Mouse (Mus musculus): ENCODE data around the gene Siglec1. TPM values are rescaled to one million over a fixed set of nuclear protein-coding genes. Genes with fewer than 3 reads are reported as not detected.
A peak's percentile ranks its signal among the peaks of the same experiment; 100 is the strongest.

Siglec1 gene
- polyA plus RNA-seq (2015; fragmentation: Nextera tagmentation; extraction: Ambion mirVana), result 0.40 and 0.48 TPM in 2 replicates

GRCm38 (mm10) chr2:131086667-131087390 lies at the start of gene Siglec1:
Siglec1 (minus strand) TSS chr2:131086765.
- WGBS, result 74% methylated on average over 11 of the region's 11 CpGs
- Histone ChIP-seq H3K27me3 (replicated peaks) (no peaks in the 10 kb centered on the region), H3K4me3 (replicated peaks) (no peak within 1 kb of the TSS), H3K9ac (no peak within 1 kb of the TSS), H3K27ac (no peak within 1 kb of the TSS), H3K9me3 (no peaks in the 10 kb centered on the region), H3K36me3 (no peaks in the 10 kb centered on the region), H3K4me1 (no peaks in the 10 kb centered on the region), H3K4me2 (no peak within 1 kb of the TSS)
- no peak for ATAC-seq (ENCODE audit: insufficient read depth, low FRiP score, low read depth)

GRCm38 (mm10) chr2:131135521-131136139 lies 49.1 kb upstream of the Siglec1 start:
- Histone ChIP-seq H3K27ac (peak overlapping the region; percentile 13; the same call in 1 of the 2 replicates), H3K36me3 (peaks cover 10% of the 10 kb centered on the region; the same call in 1 of the 2 replicates), H3K9ac (no peak overlapping the region), H3K4me2 (no peak overlapping the region), H3K4me3 (replicated peaks) (no peak overlapping the region), H3K4me1 (no peaks in the 10 kb centered on the region), H3K27me3 (replicated peaks) (no peaks in the 10 kb centered on the region), H3K9me3 (no peaks in the 10 kb centered on the region)
- 59% methylated on average over 11 of the region's 11 CpGs for WGBS
- peak; percentile 96 for ATAC-seq (ENCODE audit: insufficient read depth, low FRiP score, low read depth)

DNA sequence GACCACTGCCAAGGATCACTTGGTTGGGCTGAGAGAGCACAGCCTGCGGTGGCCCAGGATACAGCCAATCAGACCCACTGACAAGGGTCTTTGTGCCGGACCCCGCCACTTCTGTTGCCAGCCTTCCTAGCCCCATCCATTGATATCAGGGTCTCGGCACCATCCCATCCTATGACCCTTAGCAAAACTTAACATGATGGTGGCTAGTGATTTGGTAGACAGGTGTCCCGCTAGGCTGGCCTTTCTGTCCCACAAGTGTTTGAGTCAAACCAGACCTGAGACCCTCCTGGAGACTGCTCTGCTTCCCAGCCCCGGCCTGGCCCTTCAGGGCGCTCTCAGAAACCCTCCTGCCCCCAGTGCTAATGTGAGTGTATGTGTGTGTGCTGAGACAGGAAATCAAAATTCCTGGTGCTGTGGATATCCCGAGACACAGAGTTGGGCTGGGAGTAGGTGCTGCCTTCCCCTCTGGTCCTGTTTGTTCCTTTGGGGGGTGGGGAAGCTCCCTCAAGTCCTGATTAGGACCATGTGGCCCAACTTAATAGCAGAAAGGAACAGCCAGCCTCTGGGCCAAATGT lies 48.3 kb upstream of the Siglec1 start:
- WGBS, result 83% methylated on average over 8 of the region's 8 CpGs
- peak overlapping the region; percentile 13; the same call in 1 of the 2 replicates for H3K27ac ChIP-seq

GRCm38 (mm10) chr2:131134381-131134780 lies 47.8 kb upstream of the Siglec1 start:
- no peak for ATAC-seq (ENCODE audit: insufficient read depth, low FRiP score, low read depth)
- Histone ChIP-seq H3K36me3 (peaks cover 10% of the 10 kb centered on the region; the same call in 1 of the 2 replicates), H3K4me3 (replicated peaks) (no peak overlapping the region), H3K27me3 (replicated peaks) (no peaks in the 10 kb centered on the region), H3K27ac (peak overlapping the region; percentile 13; the same call in 1 of the 2 replicates), H3K9me3 (no peaks in the 10 kb centered on the region), H3K4me1 (no peaks in the 10 kb centered on the region), H3K9ac (no peak overlapping the region), H3K4me2 (no peak overlapping the region)
- 64% methylated on average over 1 of the region's 1 CpGs for WGBS

More for the DNA sequence above, 48.3 kb upstream of the Siglec1 start:
- no peak for ATAC-seq (ENCODE audit: insufficient read depth, low FRiP score, low read depth)
- Histone ChIP-seq H3K9me3 (no peaks in the 10 kb centered on the region), H3K9ac (no peak overlapping the region), H3K4me3 (replicated peaks) (no peak overlapping the region), H3K27me3 (replicated peaks) (no peaks in the 10 kb centered on the region), H3K4me2 (no peak overlapping the region), H3K4me1 (no peaks in the 10 kb centered on the region), H3K36me3 (peaks cover 10% of the 10 kb centered on the region; the same call in 1 of the 2 replicates)

GRCm38 (mm10) chr2:131132930-131133547 lies 46.5 kb upstream of the Siglec1 start, which contains the start of gene Gm11037:
Gm11037 (plus strand) TSS chr2:131133497.
- H3K36me3 ChIP-seq, result peaks cover 8% of the 10 kb centered on the region; the same call in 1 of the 2 replicates
- H3K4me3 ChIP-seq (replicated peaks), result no peak within 1 kb of the TSS
- ATAC-seq (ENCODE audit: insufficient read depth, low FRiP score, low read depth), result no peak
- H3K9ac ChIP-seq, result no peak within 1 kb of the TSS
- WGBS, result 76% methylated on average over 9 of the region's 9 CpGs
- H3K27me3 ChIP-seq (replicated peaks), result no peaks in the 10 kb centered on the region
- H3K4me1 ChIP-seq, result peaks cover 9% of the 10 kb centered on the region; the same call in 1 of the 2 replicates
- peak within 1 kb of the TSS; percentile 3; the same call in 1 of the 2 replicates for H3K27ac ChIP-seq
- H3K9me3 ChIP-seq, result no peaks in the 10 kb centered on the region
- no peak within 1 kb of the TSS for H3K4me2 ChIP-seq

GRCm38 (mm10) chr2:131132111-131132888 lies 45.7 kb upstream of the Siglec1 start:
- Histone ChIP-seq H3K4me2 (no peak overlapping the region), H3K36me3 (peaks cover 3% of the 10 kb centered on the region; the same call in 1 of the 2 replicates), H3K9ac (no peak overlapping the region), H3K9me3 (no peaks in the 10 kb centered on the region), H3K27me3 (replicated peaks) (no peaks in the 10 kb centered on the region), H3K4me3 (replicated peaks) (no peak overlapping the region), H3K27ac (no peak overlapping the region), H3K4me1 (peaks cover 11% of the 10 kb centered on the region; the same call in 1 of the 2 replicates)
- WGBS, result 86% methylated on average over 10 of the region's 10 CpGs
- ATAC-seq (ENCODE audit: insufficient read depth, low FRiP score, low read depth), result no peak

DNA sequence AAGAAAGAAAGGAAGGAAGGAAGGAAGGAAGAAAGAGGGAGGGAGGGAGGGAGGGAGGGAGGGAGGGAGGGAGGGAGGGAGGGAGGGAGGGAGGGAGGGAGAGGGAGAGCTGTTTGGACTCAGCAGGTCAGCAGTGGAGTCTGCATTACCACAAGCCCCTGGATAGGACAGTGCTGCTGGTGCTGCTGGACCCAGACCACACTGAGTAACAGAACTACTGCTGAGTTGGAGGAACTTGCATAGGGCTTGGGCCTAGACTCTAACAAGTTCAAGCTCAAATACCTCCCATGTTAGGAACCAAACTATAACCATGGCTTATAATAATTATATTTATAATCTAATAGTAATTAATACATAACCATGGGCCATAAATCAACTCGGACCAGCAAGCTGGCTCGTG lies 44.3 kb upstream of the Siglec1 start:
- Histone ChIP-seq H3K27me3 (replicated peaks) (no peaks in the 10 kb centered on the region), H3K9me3 (no peaks in the 10 kb centered on the region), H3K4me3 (replicated peaks) (no peak overlapping the region), H3K27ac (no peak overlapping the region), H3K9ac (no peak overlapping the region), H3K36me3 (peaks cover 3% of the 10 kb centered on the region; the same call in 1 of the 2 replicates), H3K4me1 (peaks cover 22% of the 10 kb centered on the region), H3K4me2 (no peak overlapping the region)
- WGBS, result 74% methylated on average over 2 of the region's 2 CpGs
- ATAC-seq (ENCODE audit: insufficient read depth, low FRiP score, low read depth), result no peak

- Histone ChIP-seq H3K9ac (no peak overlapping the region), H3K27ac (no peak overlapping the region), H3K4me2 (peak overlapping the region; percentile 75), H3K36me3 (0 out of 2 replicates have a peak, but pooled peaks cover 3% of the 10 kb centered on the region), H3K4me1 (peaks cover 22% of the 10 kb centered on the region), H3K9me3 (no peaks in the 10 kb centered on the region), H3K27me3 (replicated peaks) (no peaks in the 10 kb centered on the region), H3K4me3 (replicated peaks) (no peak overlapping the region)
- peak; percentile 38; the same call in 1 of the 2 replicates for ATAC-seq (ENCODE audit: insufficient read depth, low FRiP score, low read depth)
- WGBS, result 51% methylated on average over 5 of the region's 5 CpGs
Measured at GRCm38 (mm10) chr2:131129836-131130235, 43.3 kb upstream of the Siglec1 start.

DNA sequence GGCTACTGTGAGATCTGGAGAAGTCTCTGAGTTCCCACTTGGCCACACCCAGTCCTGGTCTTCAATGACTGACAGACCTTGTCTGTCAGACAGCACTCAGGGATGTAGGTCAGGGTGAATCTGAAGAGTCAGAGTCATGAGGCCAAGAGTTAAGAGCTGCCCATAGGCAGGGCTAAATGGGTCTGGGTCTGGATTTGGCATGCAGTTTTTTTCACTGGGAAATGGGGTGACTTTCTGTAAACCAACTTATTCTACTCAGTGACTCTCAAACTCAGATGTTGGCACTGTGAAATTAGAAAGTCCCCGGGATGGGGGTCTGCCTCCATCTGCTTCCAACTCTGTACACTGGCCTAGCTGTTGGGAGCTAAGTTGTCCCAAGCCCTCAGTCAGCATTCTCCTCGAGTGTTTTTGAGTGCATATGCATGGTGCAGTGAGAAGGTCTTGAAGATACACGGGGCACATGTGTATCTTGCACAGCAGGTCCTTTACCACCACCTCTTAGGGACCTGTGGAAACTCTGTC lies 42.1 kb upstream of the Siglec1 start:
- Histone ChIP-seq H3K27me3 (replicated peaks) (no peaks in the 10 kb centered on the region), H3K4me2 (peak overlapping the region; percentile 75), H3K4me1 (peaks cover 26% of the 10 kb centered on the region), H3K9me3 (no peaks in the 10 kb centered on the region), H3K9ac (no peak overlapping the region), H3K27ac (no peak overlapping the region), H3K4me3 (replicated peaks) (peak overlapping the region; percentile 65), H3K36me3 (no peaks in the 10 kb centered on the region)
- ATAC-seq (ENCODE audit: insufficient read depth, low FRiP score, low read depth), result no peak
- WGBS, result 79% methylated on average over 3 of the region's 3 CpGs

DNA sequence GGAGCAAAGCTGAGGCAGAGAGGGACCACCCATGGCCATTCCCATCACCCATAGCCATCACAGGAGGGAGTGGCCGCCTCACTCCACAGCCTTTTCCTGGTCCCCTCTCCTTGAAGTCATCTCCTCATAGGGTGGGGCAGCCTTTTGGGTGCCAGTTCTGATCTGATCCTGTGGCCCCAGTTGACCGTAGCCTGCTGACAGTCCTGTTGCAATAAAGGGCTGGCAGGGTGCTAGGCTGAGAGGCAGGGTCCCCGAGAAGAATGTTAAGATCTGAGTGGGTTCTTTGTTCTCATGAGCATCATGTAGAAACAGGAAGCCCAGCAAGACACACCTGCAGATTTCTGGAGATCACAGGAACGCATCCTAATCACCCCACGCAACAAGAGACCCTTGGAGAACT lies 41.6 kb upstream of the Siglec1 start:
- Histone ChIP-seq H3K4me3 (replicated peaks) (peak overlapping the region; percentile 65), H3K27ac (no peak overlapping the region), H3K9ac (peak overlapping the region; percentile 60; the same call in 1 of the 2 replicates), H3K36me3 (no peaks in the 10 kb centered on the region), H3K4me2 (peak overlapping the region; percentile 75), H3K4me1 (peaks cover 26% of the 10 kb centered on the region), H3K27me3 (replicated peaks) (no peaks in the 10 kb centered on the region), H3K9me3 (no peaks in the 10 kb centered on the region)
- ATAC-seq (ENCODE audit: insufficient read depth, low FRiP score, low read depth), result no peak
- 65% methylated on average over 5 of the region's 5 CpGs for WGBS
